Mouse (Mus musculus): ENCODE data around the gene Akr1b8.

GRCm38 (mm10) chr6:34383401-34383800 lies 29.5 kb downstream of the Akr1b8 start:
- TF ChIP-seq CTCF (IDR thresholded peaks at IDR 0.05; ENCODE audit: extremely low read depth, insufficient read length, insufficient replicate concordance, low read depth, low read length) (no peak), POLR2A (IDR thresholded peaks at IDR 0.05; ENCODE audit: low read depth, low read length) (no peak)

All from small intestine, adult 2 months (tissue).